Mouse (Mus musculus) adrenal gland (tissue): ENCODE data around the gene Tmem108.
"Not testable (repeated sequence)": the region's sequence is repeated elsewhere in the genome, so short reads cannot be mapped to it uniquely, and the experiment has no call there.

Experiments used
- intact Hi-C: fragments of 180-260 bp; cut with DNase I; formaldehyde crosslinking; loops from one replicate; pipeline ENCODE4 v1.15.1; 2025

Tmem108 gene

DNA sequence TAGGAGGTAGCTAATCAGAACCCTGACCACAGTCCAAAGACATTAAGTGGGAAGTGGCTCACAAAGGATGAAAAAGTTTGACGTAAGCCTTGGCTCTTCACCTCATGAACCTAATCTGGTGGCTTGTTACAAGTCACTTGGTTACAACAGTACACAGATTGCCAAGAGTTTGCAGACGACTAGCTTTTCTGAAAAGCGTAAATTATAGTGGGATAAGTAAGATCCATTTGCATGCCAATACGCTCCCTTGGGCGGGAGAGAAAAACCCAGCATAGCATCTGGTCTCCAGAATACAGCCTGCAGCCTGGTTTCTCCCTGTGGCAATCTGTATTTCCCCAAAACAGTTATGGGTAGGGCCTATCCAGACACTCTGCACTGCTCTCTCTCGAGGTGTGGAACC, 74.5 kb downstream of the Tmem108 start:
- intact Hi-C loops = no loop called here

DNA sequence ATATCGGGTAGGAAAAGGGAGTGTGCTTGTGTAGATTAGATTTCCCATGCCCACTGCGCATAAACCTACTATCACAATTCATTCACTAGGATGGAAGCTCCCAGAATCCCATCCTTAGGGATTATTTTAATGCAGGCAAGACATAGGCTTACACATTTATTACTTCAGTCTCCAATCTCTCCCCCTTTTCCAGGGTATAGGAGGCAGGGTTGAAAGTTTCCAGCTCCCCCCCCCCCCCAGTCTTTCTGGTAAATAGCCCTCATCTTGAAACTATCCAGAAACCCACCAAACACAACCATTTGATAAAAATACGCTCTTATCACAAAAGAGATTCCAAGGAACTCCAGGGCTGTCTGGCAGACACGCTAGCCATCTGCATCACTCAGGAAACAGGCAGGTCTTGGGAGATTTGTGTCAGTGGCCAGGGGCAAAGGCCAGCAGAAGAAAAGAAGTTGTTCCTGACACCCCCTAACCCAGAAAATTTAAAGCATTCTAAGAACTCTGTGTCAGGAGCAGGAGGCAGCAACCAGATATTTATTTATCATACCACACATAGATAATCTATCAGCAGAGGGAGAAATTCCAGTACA, 79.8 kb downstream of the Tmem108 start:
- intact Hi-C loops = no loop called here

- intact Hi-C loops = no loop called here
These were observed 82.4 kb downstream of the Tmem108 start for GRCm38 (mm10) chr9:103679234-103679633.

- intact Hi-C loops = no loop called here
These were observed 83.0 kb downstream of the Tmem108 start for GRCm38 (mm10) chr9:103678531-103679060.

DNA sequence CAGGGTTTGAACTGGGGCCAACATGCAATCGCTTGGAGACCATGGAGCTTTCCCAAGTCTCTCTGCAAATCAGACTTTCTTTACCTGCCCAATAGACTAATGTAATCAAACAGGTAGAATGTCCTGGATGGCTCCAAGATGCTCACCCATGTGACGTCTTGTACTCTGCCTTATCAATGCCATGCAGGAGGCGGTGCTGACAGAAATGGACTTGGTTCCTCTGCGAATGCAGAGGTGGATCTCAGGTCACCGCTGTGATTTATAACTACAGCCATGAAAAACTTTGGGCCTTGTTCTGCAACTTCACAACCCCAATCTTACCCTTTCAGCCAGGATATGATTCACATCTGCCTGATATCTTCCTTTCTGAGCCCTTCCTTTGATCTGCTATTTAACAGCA, 83.8 kb downstream of the Tmem108 start:
- intact Hi-C loops = no loop called here

- intact Hi-C loops = no loop called here
These were observed 85.7 kb downstream of the Tmem108 start for GRCm38 (mm10) chr9:103675721-103676480.

GRCm38 (mm10) chr9:103672881-103673280, 88.8 kb downstream of the Tmem108 start:
- intact Hi-C loops = no loop called here

- intact Hi-C loops = not testable (repeated sequence)
These were observed 91.0 kb downstream of the Tmem108 start for GRCm38 (mm10) chr9:103670592-103671113.

DNA sequence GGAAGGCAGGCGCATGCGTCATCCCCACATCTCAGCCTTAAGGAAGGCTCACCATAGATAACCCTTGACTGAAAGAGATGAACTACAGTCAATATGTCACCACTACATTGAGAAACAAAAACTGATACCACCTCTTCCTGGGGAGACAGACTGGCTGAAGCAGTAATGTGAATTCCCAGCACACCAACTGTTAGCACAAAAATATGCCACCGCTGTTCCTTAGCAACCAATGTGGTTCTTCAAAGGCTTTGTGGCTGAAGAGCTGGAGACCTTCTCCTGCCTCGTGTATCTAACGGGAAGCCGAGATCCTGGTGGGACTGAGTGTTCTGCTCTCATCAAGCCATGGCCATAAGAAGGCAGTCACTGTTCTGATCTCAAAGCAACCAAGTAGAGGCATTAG, 92.8 kb downstream of the Tmem108 start:
- intact Hi-C loops = no loop called here

DNA sequence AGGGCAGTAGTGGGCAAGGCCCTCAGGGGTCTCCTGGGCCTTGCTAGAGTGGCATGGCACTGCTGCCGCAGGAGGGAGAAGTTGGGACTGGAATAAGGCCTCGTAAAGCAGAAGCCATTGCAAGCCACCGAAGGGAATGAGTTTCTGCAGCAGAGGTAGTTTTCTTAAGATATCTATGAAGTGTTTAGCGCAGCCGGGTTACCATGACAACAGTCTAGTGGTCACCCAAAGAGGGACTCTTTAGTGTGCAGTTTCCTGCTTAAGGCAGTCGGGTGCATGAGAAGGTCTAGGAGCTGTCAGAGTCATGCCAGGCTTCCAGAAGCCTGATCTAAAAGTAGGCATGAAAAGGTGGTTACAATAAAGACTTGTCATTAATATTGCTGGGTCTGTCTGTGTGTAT, 95.8 kb downstream of the Tmem108 start:
- intact Hi-C loops = no loop called here

DNA sequence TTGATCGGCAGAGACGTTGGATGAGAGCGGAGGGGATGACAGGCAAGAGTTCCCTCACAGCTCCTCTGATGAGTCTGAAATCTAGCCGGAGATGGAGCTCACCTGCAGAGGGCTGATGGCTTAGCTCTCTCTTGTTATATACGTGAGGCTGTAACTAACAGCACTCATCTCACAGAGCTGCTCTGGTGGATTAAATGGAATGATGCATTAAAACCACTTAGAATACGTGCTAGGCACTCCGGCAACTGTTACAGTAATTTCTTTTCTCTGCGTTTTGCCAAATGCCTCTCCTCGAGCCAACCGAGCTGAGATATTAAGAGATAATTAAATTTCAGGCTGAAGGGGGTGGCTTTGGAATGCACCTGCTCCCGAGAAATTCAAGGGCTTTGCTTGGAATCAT, 97.5 kb downstream of the Tmem108 start:
- intact Hi-C loops = no loop called here

- intact Hi-C loops = no loop called here
These were observed 99.8 kb downstream of the Tmem108 start for GRCm38 (mm10) chr9:103661873-103662272.

DNA sequence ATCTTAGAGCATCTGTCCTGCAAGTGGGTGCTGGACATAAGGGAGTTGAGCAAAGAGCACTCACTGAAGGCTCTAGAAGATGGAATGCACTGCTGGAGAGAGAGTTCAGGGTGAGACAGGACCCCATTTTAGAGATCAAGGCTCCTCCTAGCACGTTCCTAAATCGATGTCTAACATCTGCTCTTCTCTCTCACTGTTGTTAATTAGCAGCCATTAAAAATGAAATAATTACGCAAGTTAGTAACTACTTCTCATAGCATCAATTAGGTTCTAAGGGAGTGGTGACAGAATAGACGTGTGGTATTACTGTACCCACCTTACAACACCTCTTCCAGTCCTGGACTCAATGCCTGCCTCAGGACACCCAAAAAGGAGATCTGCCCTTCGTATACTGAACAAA, 103.7 kb downstream of the Tmem108 start:
- intact Hi-C loops = no loop called here

DNA sequence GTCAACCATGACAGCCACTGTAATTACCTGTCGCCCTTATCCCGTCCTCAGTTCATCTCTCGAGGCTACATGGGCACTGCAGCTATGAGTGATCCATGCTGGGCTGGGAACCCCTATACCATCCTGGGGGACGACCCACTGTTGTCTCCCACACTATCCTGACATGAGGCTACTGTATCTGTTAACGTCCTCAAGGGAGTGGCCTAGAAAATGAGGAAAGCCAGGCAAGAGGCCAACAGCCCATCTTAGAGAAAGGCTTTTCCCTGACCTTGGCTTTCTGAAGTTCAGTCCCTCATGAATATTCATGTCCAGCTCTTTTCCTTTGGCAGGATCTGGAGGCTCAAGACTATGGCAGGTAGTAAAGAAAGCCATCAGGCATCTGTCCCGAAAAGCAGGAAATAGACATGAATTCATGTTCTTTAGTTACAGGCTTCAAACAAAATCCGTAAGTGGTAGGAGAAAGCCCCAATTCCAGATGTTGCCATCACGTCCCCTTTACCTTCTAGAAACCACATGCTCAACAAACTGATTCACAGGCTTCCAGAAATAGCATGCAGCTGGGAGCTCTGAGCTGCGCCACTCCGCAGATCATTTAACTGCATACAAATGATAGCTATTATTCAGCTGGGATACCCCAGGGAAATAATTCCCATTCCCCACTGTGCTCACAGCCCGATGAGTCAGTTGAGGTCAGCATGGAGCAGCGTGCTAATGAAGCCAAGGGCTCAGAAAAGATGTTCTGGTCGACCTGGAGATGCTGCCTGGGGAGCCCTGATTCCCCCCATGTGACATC, 104.3 kb downstream of the Tmem108 start:
- intact Hi-C loops = no loop called here

DNA sequence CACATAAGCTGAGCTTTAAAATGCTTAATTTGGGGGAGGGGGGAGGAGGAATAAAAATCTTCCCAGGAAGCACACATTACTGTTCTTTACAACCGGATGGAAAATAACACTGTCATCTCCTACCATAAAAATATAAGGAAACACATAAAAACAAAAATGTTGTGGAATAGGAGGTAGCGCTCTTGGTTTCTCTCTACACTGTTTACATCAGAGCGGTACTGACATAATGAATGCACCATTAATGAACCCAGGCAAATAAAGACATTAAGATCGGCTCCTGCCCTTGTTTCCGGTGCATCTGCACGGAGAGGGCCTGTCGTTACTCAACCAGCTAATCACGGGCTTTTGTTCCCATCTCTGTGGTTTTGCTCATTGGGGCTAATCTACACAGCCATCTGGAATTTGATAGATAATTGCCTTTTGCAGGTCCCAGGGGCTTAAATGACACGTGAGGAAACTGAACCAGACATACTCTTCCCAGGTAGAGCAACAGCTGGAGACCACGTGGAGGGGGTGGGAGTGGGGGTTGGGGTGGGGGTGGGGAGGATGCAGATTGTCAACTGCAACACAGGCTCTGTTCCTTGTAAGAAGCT, 107.5 kb downstream of the Tmem108 start:
- intact Hi-C loops = no loop called here

GRCm38 (mm10) chr9:103652127-103652882, 109.3 kb downstream of the Tmem108 start:
- intact Hi-C loops = no loop called here

- intact Hi-C loops = no loop called here
These were observed 115.0 kb downstream of the Tmem108 start for GRCm38 (mm10) chr9:103646605-103647004.

- intact Hi-C loops = no loop called here
These were observed 115.9 kb downstream of the Tmem108 start for GRCm38 (mm10) chr9:103645724-103646123.

DNA sequence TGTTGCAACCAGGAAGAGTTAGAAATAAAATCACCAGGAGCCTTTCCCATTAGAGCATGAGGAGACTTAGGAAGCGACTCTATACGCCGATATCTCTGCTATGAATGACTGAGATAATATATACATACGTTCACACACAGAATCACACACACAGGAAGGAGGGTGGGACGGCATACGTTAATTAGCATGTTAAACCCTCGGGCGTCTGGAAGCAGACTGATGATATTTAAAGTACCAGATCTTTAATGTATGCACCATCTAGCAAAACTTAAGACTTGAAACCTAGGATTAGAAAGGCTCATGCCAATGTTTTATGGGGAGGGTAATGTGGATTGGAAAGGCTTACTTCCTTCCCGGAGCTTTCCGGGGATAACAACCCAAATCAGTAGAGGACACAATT, 119.3 kb downstream of the Tmem108 start:
- intact Hi-C loops = no loop called here

- intact Hi-C loops = no loop called here
These were observed 120.3 kb downstream of the Tmem108 start for GRCm38 (mm10) chr9:103641340-103641739.

DNA sequence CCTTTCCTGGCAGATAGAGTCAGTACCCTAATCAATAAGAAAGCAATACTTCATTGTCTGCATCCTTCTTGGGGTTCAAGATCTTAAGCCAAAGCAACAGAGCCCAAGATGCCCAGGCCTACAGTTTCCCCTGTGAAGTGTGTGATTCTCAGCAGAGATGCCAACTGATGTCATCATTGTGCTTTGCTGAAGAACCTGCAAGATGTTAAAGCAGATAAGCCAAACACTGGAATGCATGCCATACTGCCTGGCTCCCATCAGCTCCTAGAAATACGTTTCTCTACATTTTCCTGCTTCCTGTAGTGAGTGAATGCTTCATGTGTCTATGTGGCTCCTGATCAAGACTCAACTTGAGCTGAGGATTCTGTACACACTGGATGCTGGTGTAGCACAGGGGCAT, 122.2 kb downstream of the Tmem108 start:
- intact Hi-C loops = no loop called here
